Mouse (Mus musculus): Measurements from ENCODE around the gene Tsc22d2.
"Not testable (repeated sequence)": the region's sequence is repeated elsewhere in the genome, so short reads cannot be mapped to it uniquely, and the experiment has no call there.

Tsc22d2 gene

GRCm38 (mm10) chr3:58428861-58429260 is 14.3 kb downstream of the Tsc22d2 start:
- DNase-seq (ENCODE audit: extremely low spot score, low spot score) = no peak

DNA sequence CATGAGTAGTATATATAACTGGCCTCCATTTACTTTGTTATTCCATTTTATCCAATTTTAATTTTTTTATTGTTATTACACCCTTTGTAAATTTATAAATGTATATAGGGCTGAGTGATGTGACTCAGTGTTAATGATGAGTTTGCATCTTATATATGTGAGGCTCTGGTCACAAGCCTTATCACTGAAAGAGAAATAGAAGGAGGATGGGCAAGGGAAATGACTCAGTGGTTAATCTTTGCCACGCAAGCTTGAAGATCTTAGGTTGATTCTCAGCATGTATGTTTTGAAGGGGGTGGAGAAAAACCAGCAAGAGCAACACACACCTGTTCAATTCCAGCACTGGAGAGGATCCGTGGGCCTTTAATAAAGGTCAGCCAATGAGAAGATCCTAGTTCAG is 19.9 kb downstream of the Tsc22d2 start:
- DNase-seq (ENCODE audit: extremely low spot score, low spot score) = no peak

DNA sequence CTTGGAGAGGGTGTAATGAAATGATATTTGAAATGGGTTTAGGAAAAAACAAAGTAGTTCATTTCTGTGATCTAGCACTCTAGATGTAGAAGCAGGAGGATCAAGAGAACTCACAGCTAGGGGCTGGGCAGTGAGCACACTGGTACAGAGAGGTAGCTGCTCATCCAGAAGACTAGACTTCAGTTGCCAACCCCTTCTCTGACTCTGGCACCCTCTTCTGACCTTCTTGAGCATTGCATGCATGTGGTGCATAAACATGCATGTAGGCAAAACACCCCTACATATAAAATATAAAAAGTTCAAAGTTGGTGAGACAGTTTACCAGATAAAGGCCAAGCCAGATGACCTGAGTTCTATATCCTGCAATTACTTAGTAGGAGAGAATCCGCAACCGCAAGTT is 33.7 kb downstream of the Tsc22d2 start:
- DNase-seq (ENCODE audit: extremely low spot score, low spot score) = no peak

- no peak for DNase-seq (ENCODE audit: extremely low spot score, low spot score)
Measured at GRCm38 (mm10) chr3:58449487-58449886, 35.0 kb downstream of the Tsc22d2 start.

DNA sequence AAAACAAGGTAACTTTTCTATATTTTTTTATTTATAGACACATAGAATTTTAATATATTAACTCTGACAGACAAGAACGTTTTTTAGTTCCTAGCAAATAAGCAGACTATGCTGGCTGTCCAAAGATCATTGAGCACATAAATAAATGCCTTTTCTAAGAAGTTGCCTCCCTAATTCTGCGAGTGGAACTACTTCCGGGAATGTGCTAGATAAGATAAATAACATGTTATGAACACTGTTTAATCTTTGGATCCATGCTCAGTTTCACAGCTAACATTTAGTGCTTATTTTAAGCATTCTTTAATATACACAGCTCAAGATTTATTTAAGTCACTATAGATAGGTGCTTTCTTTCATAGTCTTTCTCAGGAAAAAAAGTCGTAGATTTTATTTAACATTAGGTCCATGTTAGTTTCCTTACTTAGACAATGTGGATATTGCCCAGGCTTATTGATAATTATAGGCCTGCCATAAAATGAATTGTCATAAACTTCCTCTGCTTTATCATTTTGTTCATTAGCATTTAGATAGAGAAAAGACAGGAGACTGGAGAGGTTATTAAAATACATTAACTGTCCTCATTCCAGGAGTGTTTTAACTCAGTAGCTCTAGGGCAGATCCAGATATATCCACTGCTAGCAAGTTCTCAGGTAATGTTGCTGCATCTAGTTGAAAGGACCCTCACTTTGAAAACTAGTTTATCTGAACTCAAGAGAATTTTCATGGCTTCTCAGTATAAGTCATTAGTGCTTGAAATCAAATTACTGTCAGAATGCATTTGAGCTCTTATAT is 40.1 kb downstream of the Tsc22d2 start:
- DNase-seq (ENCODE audit: extremely low spot score, low spot score) = no peak

GRCm38 (mm10) chr3:58455255-58455654 is 40.7 kb downstream of the Tsc22d2 start:
- DNase-seq (ENCODE audit: extremely low spot score, low spot score) = no peak

DNA sequence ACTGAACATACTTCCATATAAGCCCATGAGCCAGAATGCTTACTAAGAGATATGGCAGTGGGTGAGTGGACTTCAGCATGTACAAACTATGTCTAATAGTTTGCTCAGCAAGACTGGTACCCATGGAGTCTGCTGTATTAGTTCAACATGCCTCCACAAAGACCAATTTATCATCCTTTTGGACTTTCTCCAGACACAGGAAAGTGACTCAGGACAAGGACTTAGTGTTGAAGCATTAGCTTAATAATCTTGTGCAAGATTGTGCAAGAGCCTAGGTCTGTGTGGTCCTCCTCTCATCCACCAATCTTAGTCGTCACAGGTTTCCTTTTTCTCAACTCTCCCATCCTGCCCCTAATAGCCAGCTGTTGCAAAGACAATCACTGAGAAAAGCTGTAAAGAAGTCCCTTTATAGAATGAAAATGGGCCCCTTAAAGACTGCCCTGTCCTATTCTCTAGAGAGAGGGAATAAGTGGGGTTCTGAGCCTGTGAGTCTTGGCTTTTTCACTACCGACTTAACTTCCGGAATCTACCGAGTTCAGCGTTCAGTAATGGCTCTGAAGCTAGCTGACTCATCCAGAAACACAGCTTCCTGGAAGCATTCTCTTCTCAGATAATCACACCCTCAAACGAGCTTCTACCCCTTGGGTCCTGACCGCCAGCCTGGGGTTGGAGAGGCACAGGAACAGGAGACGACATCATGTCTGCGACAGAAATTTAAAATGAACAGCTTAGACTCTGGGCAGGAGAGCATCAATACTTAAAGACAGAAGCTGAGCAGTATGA is 55.3 kb downstream of the Tsc22d2 start:
- no peak for DNase-seq (ENCODE audit: extremely low spot score, low spot score)

- DNase-seq (ENCODE audit: extremely low spot score, low spot score) = not testable (repeated sequence)
Measured at GRCm38 (mm10) chr3:58475298-58475697, 60.8 kb downstream of the Tsc22d2 start.

- no peak for DNase-seq (ENCODE audit: extremely low spot score, low spot score)
Measured at GRCm38 (mm10) chr3:58478755-58479455, 64.4 kb downstream of the Tsc22d2 start.

DNA sequence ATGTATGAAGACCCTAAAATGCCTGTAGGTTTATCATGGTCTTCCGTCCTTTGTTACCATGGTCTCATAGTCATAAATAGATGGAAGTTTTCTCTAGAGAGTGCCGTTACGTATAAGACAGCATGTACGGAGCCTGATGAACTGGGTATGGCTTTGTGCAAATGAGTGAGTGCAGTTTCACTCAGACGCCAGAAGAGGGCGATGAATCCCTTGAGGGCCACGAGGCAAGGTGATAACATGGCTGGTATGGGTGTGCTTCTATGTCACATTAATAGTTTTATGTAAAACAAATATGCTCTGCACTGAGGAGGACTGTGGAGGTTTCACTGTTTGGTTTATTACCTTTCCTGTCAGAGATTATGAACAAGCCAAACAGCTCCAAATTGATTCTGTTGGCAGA is 71.4 kb downstream of the Tsc22d2 start:
- no peak for DNase-seq (ENCODE audit: extremely low spot score, low spot score)

- no peak for DNase-seq (ENCODE audit: extremely low spot score, low spot score)
Measured at GRCm38 (mm10) chr3:58487121-58487520, 72.6 kb downstream of the Tsc22d2 start.

- DNase-seq (ENCODE audit: extremely low spot score, low spot score) = no peak
Measured at GRCm38 (mm10) chr3:58487999-58488775, 73.7 kb downstream of the Tsc22d2 start.

GRCm38 (mm10) chr3:58490787-58491186 is 76.3 kb downstream of the Tsc22d2 start:
- no peak for DNase-seq (ENCODE audit: extremely low spot score, low spot score)

DNA sequence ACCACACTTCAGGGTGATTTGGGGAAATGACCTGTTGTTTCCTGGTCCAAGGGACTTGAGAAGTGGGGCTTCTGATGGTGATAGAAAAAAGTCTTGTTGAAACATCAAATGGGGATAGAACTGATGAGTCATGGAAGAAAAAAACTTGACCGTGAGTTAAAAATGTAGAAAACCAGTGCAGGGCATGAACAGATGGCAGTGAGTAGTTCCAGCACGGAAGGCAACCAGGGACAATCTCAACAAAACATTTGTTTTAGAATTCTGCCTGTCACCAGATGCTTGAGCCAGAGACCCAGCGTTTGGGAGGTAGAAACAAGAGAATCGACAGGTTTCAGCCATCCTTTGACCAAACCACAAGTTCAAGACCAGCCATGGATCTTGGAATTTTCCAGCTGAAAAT is 79.1 kb downstream of the Tsc22d2 start:
- DNase-seq (ENCODE audit: extremely low spot score, low spot score) = no peak

GRCm38 (mm10) chr3:58501961-58502360 is 87.4 kb downstream of the Tsc22d2 start:
- DNase-seq (ENCODE audit: extremely low spot score, low spot score) = no peak

- no peak for DNase-seq (ENCODE audit: extremely low spot score, low spot score)
Measured at GRCm38 (mm10) chr3:58503720-58504333, 89.3 kb downstream of the Tsc22d2 start.

GRCm38 (mm10) chr3:58504676-58505075 is 90.2 kb downstream of the Tsc22d2 start:
- no peak for DNase-seq (ENCODE audit: extremely low spot score, low spot score)

DNA sequence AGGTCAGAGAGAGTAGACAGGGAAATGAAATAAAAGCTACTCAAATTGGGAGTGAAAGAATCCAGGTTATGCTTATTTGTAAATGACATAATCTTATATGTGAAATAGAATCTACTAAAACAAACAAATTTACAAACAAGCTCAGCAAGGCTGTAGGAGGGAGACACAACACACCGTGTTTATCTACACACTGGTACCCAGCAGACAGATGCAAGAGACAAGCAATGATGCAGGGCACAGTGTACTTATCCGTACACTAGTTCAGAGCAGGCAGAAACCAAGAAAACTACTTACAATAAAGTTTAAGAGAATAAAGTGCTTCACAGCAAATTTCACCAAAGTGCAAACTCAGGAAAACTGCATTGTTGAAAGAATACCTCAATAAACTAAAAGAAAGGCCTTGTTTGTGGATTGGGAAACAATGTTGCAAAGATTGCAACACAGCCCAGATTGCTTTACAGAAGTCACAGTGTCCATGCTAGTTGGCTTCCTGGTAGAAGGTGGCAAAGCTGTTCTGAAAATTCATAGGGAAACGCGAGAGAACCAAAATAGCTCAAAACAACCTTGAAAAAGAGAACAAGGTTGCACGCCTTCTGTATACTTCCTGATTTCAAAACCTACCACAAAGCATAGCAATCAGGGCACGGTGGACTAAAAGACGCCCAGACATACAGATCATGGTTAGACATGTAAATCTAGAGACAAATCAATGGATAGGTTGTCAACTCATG is 93.7 kb downstream of the Tsc22d2 start:
- no peak for DNase-seq (ENCODE audit: extremely low spot score, low spot score)

DNA sequence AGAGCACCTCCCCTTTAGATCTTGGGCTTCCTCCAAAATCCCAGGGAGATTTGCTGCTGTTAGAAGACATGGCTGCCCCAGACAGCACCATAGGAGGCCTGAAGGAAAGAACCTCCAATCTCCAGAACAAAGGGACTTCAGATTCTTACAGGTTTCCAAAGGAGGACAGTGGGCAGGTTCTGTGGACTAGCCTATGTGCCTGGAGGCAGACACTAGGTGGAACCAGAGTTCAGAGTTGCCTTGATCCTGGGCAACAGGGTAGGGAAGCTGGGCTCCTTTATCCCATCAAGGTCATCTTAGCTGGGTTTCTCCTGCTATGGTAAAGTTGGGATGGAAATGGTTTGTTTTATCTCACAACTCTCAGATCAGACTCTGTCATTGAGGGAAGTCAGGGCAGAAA is 97.1 kb downstream of the Tsc22d2 start:
- DNase-seq (ENCODE audit: extremely low spot score, low spot score) = no peak

- DNase-seq (ENCODE audit: extremely low spot score, low spot score) = no peak
Measured at GRCm38 (mm10) chr3:58512740-58513139, 98.2 kb downstream of the Tsc22d2 start.
